Mouse (Mus musculus): Measurements from ENCODE around the gene Pfn3. TPM values are rescaled to one million over a fixed set of nuclear protein-coding genes. Genes with fewer than 3 reads are reported as not detected.
A peak's percentile ranks its signal among the peaks of the same experiment; 100 is the strongest.

The Pfn3 gene
- total RNA-seq, 2 experiments from 2014 or later, result not detected

- ATAC-seq (replicated peaks; ENCODE audit: low FRiP score, poor library complexity, severe bottlenecking), result no peak
Measured at GRCm38 (mm10) chr13:55431889-55432685, 17.1 kb upstream of the Pfn3 start.

GRCm38 (mm10) chr13:55430566-55430965 lies 15.5 kb upstream of the Pfn3 start:
- ATAC-seq (replicated peaks; ENCODE audit: low FRiP score, poor library complexity, severe bottlenecking), result no peak

DNA sequence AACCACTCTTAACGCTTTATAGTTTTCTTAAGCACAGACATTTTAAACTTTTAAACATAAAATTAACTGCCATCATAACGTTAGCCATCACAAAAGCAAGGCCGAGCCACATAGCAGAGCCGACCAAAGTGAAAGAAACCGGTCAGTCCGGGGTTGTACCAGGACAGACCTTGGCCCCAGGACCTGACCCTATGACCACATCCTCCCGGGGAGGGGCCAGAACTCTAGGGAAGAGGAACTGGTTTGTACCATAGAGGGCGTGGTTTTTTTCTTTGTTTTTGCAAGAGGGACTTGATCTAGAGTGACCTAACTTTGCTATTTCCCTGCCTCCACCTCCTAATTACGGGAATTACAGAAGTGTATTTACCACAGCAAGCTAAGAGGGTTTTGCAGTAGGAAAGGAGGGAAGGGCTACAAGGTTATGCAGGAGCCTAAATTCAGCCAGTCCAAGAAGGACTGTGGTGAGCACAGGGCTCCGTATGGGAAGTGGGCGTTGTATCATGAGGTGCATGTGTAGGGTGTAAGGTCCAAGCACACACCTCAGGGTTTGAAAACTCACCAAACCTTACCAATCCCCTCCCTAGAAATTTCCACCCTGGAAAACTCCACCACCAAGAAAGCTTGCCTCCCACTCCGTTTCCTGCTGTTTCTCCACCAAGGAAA lies 14.3 kb upstream of the Pfn3 start:
- ATAC-seq (replicated peaks; ENCODE audit: low FRiP score, poor library complexity, severe bottlenecking), result no peak

- ATAC-seq (replicated peaks; ENCODE audit: low FRiP score, poor library complexity, severe bottlenecking), result 0 out of 2 replicates have a peak, but pooled peaks have one; percentile 15
Measured at GRCm38 (mm10) chr13:55426613-55427012, 11.6 kb upstream of the Pfn3 start, which contains the start of gene F12. Gene F12 (minus strand): TSS chr13:55426793.

DNA sequence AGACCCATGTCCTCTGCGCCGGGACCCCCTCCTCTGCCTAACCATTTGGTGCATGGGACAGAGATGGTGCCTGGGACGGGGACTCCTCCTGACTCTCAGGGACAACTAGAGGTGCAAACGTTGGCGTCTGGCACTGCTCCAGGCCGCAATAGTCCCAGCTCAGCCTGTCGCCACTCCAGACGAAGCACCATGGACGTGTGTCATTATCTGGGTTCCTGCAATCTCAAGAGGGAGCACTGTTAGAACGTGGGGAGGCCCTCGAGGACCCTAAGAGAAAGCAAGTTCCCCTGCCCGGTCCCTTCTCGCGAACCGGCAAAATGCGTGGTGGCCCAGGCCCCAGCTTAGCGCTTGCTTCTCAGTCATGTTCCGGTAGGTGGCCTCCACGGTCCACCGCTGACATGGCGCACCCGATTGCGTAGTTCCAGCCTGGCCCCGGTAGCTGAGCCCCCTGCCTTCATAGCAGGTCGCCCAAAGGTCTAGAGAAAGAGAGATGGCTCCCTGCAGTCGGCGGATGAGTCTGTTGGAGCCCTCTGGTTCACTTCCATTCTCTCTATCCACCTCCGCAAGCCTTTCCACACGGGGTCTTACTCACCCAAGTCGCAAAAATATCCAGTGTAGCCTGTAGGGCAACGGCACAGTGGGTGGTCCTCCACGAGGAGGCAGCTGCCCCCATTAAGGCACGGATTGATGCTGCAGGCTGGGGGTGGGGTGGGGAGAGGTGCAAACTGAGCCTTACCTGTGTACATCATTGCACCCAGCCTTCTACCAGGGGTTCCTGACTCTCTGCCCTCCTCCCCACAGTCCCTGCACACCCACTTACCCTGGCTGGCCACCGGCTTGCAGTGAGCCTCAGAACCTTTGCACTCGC lies 6.1 kb upstream of the Pfn3 start:
- ATAC-seq (replicated peaks; ENCODE audit: low FRiP score, poor library complexity, severe bottlenecking), result no peak

GRCm38 (mm10) chr13:55420018-55420932 lies 5.2 kb upstream of the Pfn3 start:
- ATAC-seq (replicated peaks; ENCODE audit: low FRiP score, poor library complexity, severe bottlenecking), result 0 out of 2 replicates have a peak, but pooled peaks have one; percentile 15

GRCm38 (mm10) chr13:55419142-55419541 lies 4.1 kb upstream of the Pfn3 start:
- no peak for ATAC-seq (replicated peaks; ENCODE audit: low FRiP score, poor library complexity, severe bottlenecking)

GRCm38 (mm10) chr13:55418004-55418403 lies 3.0 kb upstream of the Pfn3 start:
- peak; percentile 83 for ATAC-seq (replicated peaks; ENCODE audit: low FRiP score, poor library complexity, severe bottlenecking)

GRCm38 (mm10) chr13:55413333-55413732 lies 1.7 kb downstream of the Pfn3 start:
- ATAC-seq (replicated peaks; ENCODE audit: low FRiP score, poor library complexity, severe bottlenecking), result no peak

DNA sequence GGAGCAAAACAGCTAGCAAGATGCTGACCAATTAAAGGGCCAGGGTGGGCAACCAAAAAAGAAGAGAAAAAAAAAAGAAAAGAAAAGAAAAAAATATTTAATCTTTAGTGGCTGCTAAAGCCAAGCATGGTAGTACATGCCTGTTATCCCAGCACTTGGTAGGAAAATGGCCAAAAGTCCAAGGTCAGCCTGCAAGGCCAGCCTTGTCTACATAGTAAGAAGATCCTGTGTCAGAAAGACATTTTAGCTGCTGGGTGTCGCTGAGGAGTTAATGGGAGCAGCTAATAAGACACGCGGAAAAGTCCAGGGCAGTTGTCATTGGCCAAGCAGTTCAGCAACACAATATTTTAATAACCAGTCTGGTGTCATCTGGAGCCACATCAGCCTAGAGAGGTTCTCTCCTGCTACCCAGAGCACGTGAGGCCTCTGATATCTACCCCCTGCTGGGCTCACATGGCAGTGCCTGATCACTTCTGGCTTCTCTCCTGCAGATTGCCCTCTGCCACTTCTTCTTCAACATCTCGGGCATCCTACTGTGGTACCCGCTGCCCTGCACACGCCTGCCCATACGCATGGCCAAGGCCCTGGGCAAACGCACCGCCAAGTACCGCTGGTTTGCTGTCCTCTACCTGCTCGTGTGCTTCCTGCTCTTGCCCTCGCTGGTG lies 2.3 kb downstream of the Pfn3 start:
- ATAC-seq (replicated peaks; ENCODE audit: low FRiP score, poor library complexity, severe bottlenecking), result no peak

- no peak for ATAC-seq (replicated peaks; ENCODE audit: low FRiP score, poor library complexity, severe bottlenecking)
Measured at GRCm38 (mm10) chr13:55411826-55412225, 3.2 kb downstream of the Pfn3 start.

- ATAC-seq (replicated peaks; ENCODE audit: low FRiP score, poor library complexity, severe bottlenecking), result no peak
Measured at GRCm38 (mm10) chr13:55408546-55409120, 6.4 kb downstream of the Pfn3 start.

DNA sequence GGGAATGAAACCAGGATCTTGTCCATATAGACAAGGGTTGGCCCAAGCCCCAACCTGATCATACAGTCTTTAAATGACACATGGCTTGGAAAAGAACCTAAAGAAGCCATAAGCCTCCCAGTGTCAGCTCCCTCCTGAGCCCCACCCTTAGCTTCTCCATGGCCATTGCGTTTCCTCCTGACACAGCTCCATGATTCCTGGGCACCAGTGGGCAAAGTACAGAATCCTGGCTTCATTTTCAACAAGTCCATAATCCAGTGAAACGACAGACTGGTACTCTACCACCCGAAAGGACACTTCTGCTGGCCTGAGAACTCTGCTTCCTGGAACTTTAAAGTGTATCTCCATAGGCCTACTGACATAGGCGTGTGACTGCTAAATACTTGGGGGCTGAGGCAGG lies 7.7 kb downstream of the Pfn3 start:
- ATAC-seq (replicated peaks; ENCODE audit: low FRiP score, poor library complexity, severe bottlenecking), result no peak

DNA sequence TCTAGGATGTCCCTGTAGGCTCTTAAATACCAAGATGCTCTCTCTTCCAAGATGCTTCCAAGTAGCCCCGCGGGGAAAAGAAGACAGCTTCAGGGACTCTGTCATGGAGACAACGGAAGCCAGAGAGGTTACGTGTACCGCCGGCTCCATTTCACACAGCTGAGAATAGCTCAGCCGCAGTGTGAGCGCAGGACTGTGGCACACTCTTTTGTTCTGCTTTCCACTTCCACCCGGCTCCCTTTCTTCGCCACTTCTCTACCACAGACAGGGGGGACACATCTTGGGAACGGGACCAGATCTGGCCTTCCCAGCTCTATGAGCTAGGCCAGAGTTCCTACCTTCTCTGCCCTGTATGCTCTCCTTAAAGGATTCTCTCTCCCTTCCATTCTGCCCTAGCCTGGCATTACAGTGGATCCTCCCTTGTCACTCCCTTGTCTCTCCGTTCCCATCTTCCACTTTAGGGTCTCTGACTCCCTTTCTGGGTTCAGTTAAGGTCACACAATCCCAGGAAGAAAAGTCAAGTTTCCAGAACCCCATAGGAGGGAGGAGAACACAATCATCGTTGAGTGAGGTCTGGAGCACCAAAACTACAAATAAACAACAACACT lies 9.1 kb downstream of the Pfn3 start:
- no peak for ATAC-seq (replicated peaks; ENCODE audit: low FRiP score, poor library complexity, severe bottlenecking)

- peak; percentile 76 for ATAC-seq (replicated peaks; ENCODE audit: low FRiP score, poor library complexity, severe bottlenecking)
Measured at GRCm38 (mm10) chr13:55404853-55405782, 9.9 kb downstream of the Pfn3 start.

GRCm38 (mm10) chr13:55403935-55404852 lies 10.8 kb downstream of the Pfn3 start:
- no peak for ATAC-seq (replicated peaks; ENCODE audit: low FRiP score, poor library complexity, severe bottlenecking)
